Mouse (Mus musculus) activated CD4-positive, CD25-positive, alpha-beta regulatory T cell, adult 4 months (primary cell): ENCODE measurements around the gene Psma7. TPM values are rescaled to one million over a fixed set of nuclear protein-coding genes. Genes with fewer than 3 reads are reported as not detected.

Experiments
- ATAC-seq: one replicate; pipeline ENCODE4 v1.8.0; 2017
- polyA plus RNA-seq, 2 experiments: library from polyadenylated mRNA; unstranded; fragments of 100-300 nt; shearing (Covaris generic); gene quantifications; one replicate each; pipeline ENCODE4 v1.2.1; 2017

Gene Psma7
- polyA plus RNA-seq, 2 experiments from 2014 or later, result 466 to 511 TPM

DNA sequence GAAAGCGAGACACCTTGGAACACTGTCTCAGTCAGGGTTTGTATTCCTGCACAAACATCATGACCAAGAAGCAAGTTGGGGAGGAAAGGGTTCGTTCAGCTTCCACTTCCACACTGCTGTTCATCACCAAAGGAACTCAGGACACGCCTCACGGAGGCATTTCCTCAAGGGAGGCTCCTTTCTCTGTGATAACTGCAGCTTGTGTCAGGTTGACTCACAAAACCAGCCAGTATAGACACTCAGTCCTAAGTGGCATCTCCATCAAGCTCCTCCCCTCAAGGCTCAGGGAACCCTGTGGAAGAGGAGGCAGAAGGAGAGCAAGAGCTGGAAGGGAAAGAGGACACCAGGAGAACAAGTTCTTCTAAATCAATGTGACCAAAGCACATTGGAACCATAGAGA is 43.8 kb downstream of the Psma7 start:
- ATAC-seq, result no peak

GRCm38 (mm10) chr2:179993071-179993470 is 49.2 kb downstream of the Psma7 start:
- no peak for ATAC-seq

DNA sequence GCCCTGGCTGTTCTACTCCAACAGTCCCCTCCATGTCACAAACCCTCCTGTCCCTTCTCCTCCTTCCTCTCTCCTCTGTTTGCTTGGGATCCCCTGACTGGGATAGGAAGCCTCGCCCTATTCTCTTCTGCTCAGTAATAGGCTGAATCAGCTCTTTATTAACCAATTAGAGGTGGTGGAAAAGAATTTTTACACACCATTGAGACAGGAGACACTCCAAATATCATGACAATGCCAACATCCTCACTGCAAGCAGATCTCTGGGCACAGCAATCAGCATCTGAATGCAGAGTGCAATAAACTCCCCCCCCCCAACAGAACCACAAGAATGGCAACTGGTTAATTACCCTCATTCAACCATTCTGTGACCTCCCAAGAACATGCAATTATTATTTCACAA is 53.1 kb downstream of the Psma7 start:
- no peak for ATAC-seq

GRCm38 (mm10) chr2:179986437-179987022 is 55.7 kb downstream of the Psma7 start:
- ATAC-seq, result no peak

Other genes with a start within 250 kb of the Psma7 start
- gene Taf4, start 65.8 kb downstream of the Psma7 start, polyA plus RNA-seq, result 1 to 10 TPM; 4.5 to 6.5 TPM
- 1 to 10 TPM; 3.3 to 4.1 TPM for gene Lsm14b, start 17.4 kb downstream of the Psma7 start, polyA plus RNA-seq
- gene Ss18l1, start 76 bp upstream of the Psma7 start, polyA plus RNA-seq, result under 1 TPM; 0.87 to 0.99 TPM
- gene Mtg2, start 28.2 kb upstream of the Psma7 start, polyA plus RNA-seq, result 10 to 100 TPM; 27.0 to 39.1 TPM
- gene Hrh3, start 62.1 kb upstream of the Psma7 start, polyA plus RNA-seq, result not detected
- gene Osbpl2, start 76.9 kb upstream of the Psma7 start, polyA plus RNA-seq, result 10 to 100 TPM; 19.3 to 21.4 TPM
- 100 to 1,000 TPM in 1 of 2 experiments, 10 to 100 TPM in 1; 87.7 to 113 TPM for gene Adrm1, start 129.1 kb upstream of the Psma7 start, polyA plus RNA-seq
- gene Lama5, start 183.4 kb upstream of the Psma7 start, polyA plus RNA-seq, result under 1 TPM; 0.28 to 0.59 TPM
- 1,000 to 10,000 TPM; 1,181 to 1,680 TPM for gene Rps21, start 214.9 kb upstream of the Psma7 start, polyA plus RNA-seq
- gene Cables2, start 231.1 kb upstream of the Psma7 start, polyA plus RNA-seq, result 1 to 10 TPM; 5.9 to 7.2 TPM
- not detected for gene Rbbp8nl, start 247.4 kb upstream of the Psma7 start, polyA plus RNA-seq